Mouse (Mus musculus) inflammation-experienced regulatory T-cells, adult 6 months (primary cell): Measurements from ENCODE around the gene Pif1. TPM values are rescaled to one million over a fixed set of nuclear protein-coding genes. Genes with fewer than 3 reads are reported as not detected.

Experiments
- ATAC-seq: one replicate; pipeline ENCODE4 v1.8.0; 2017
- polyA plus RNA-seq, 3 experiments: library from polyadenylated mRNA; unstranded; fragments of 100-300 nt; shearing (Covaris generic); gene quantifications; one replicate each; pipeline ENCODE4 v1.2.1; 2017

The Pif1 gene
- polyA plus RNA-seq, 3 experiments from 2014 or later = 0.32 to 7.4 (median 1.1) TPM

GRCm38 (mm10) chr9:65600951-65601350, 14.0 kb downstream of the Pif1 start:
- ATAC-seq = no peak

GRCm38 (mm10) chr9:65603401-65604102, 16.6 kb downstream of the Pif1 start:
- no peak for ATAC-seq

- no peak for ATAC-seq
Observed at GRCm38 (mm10) chr9:65605471-65606136, 18.6 kb downstream of the Pif1 start.

- ATAC-seq = no peak
Observed at GRCm38 (mm10) chr9:65606321-65607109, 19.6 kb downstream of the Pif1 start.

- no peak for ATAC-seq
Observed at GRCm38 (mm10) chr9:65607120-65607519, 20.2 kb downstream of the Pif1 start.

- ATAC-seq = no peak
Observed at GRCm38 (mm10) chr9:65611969-65612486, 25.1 kb downstream of the Pif1 start.

DNA sequence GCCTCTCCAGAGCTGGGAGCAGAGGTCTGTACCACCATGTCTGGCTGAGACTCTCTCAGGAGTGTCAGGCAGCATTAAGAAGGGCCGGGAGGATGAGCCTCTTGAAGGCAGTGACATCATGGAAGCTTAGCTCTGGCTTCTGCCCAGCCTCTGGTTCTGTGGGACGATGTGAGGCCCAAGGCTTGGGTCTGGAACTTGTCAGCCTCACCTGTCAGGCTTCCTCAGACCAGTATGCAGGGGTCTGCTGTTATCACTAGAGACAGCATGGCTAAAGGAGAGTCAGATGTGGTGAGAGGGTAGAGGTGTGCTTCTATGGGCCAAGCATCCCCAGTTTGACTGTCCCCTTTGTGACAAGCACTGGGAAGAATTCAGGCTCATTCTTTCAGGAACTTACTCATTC, 26.1 kb downstream of the Pif1 start:
- no peak for ATAC-seq

DNA sequence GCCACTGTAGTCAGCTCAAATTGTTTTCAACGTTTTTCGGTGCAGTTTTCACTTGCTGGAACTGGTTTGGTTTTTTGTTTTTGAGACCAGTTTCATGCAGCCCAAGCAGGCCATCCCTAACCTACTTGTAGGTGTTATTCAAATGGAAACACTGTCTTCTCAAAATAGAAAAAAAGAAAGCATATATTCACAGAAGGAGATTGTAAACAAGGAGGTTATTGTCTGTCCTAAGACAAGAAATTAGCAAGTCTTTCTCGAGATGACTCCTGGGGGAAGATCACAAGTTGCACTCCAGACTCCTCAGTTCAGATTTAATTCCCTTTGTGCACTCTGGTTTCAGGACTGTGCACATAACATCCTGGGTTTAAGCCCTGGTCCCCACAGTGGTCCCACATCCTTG, 32.4 kb downstream of the Pif1 start:
- no peak for ATAC-seq

- ATAC-seq = no peak
Observed at GRCm38 (mm10) chr9:65621196-65621595, 34.2 kb downstream of the Pif1 start.

DNA sequence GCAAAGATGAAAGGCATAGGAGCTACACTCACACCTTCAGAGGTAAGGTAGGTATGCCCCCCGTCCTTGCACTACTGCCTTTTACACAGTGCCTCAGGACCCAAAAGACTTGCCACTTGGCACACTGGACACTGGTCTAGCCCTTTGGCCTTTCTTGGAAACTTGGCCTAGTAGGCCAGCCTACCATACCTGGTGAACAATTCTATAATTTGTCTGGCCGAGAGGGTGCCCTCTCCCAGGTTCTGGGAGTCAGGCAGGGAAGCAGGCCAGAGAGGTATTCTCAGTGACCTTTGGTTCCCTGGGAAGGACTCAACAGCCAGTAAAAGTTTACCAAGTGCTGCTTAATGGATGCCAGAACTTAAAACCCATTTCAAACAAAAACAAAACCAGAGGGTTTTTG, 34.7 kb downstream of the Pif1 start:
- ATAC-seq = no peak

GRCm38 (mm10) chr9:65622826-65623225, 35.9 kb downstream of the Pif1 start:
- ATAC-seq = no peak

- no peak for ATAC-seq
Observed at GRCm38 (mm10) chr9:65624266-65624665, 37.3 kb downstream of the Pif1 start.

GRCm38 (mm10) chr9:65629025-65629766, 42.2 kb downstream of the Pif1 start, which contains the start of gene Rbpms2:
Gene Rbpms2, plus strand, starts transcription at chr9:65629648.
- peak; percentile 32 for ATAC-seq

GRCm38 (mm10) chr9:65629767-65630630, 43.0 kb downstream of the Pif1 start:
- peak; percentile 25 for ATAC-seq

DNA sequence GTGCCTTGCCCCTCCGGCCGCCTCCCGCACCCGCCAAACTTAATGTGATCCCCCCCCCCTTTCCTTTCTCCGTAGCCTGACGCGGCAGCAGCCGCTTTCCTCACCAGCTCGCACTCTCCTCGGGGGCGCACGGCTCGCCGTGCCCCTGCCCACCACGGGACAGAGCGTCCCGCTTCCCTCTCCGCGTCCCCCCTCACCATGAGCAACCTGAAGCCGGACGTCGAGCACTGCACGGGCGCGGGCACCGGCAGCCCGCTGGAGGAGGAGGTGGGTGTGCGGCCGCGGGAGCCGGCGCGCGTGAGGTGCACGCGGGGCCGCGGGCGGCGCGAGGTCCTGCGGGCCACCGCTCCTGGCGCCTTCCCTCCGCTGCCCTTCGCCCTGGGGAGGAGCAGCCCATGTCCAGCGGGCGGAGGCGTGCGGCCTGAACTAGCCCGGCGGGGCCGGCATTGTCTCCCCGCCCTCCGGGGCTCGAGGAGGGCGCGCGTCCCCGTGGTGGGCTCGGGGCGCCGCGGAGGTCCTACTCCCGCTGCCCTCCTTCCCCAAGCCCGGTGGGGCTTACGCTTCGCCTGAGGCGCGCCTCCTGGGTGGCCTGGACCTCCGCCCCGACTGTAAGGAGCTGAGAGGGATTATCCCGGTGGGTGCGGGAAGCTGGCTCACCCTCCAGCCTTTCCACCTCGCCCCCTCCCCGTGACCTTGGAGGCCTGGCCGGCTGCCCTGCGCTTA, 43.8 kb downstream of the Pif1 start:
- peak; percentile 25 for ATAC-seq

- no peak for ATAC-seq
Observed at GRCm38 (mm10) chr9:65631354-65632021, 44.5 kb downstream of the Pif1 start.

GRCm38 (mm10) chr9:65635766-65636165, 48.8 kb downstream of the Pif1 start:
- ATAC-seq = no peak

DNA sequence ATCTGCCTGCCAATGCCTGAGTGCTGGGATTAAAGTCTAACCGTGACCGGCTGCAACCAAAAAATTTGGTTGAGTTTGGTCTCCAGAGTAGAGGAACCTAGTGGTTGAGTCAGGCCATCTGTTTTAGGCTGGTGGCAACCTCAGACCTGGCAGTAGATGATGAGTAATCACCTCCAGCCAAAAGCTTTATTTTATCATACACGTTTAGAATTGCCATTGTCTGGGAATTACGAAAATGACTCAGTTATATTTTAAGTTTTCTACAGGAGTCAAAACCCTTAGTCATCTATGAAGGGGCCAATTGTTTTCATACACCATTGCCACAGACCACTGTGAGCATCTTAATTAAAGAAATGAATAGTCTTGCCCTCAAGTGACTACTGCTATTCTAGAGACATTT, 50.0 kb downstream of the Pif1 start:
- ATAC-seq = no peak

- ATAC-seq = no peak
Observed at GRCm38 (mm10) chr9:65639065-65639464, 52.1 kb downstream of the Pif1 start.

DNA sequence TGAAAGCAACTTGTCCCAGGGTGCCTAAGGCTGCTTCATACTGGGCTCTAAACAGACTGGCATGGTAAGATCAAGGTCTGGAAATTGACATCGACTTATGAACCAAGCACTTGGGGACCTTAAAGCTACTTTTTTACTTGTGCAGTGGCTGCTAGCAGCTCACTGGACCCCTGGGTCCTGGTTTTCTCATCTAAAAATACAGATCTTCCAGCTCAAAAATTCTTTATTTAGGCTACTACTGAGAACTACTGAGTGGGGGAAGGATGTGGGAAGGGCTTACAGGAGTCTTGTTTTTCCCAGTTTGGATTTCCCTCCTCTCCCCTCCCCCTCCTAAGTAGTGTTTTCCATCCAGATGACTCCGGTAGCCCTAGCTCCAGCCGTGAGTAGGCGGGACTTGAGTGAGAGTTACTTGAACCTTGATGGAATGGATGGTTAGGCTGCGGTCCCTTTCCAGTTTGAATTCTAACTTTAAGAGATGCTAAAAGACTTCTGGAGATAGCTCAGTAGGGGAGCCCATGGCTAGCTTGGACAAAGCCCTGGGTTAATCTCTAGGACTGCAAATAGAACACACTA, 54.0 kb downstream of the Pif1 start:
- no peak for ATAC-seq
